Mouse (Mus musculus) lung, adult 2 months (tissue): ENCODE data around the gene Hoxa11.

Experiments used
- CTCF ChIP-seq: fragments of 200-500 bp; IDR thresholded peaks from 2 replicates; pipeline ENCODE4 v1.5.1; 2011; ENCODE audit warnings: mild to moderate bottlenecking, low read length, control low read depth; ENCODE audit not compliant: insufficient read depth
- POLR2A ChIP-seq: fragments of 200-500 bp; IDR thresholded peaks from 2 replicates; pipeline ENCODE4 v1.6.1; 2011; ENCODE audit warnings: low read depth, mild to moderate bottlenecking, control low read depth, low read length, borderline replicate concordance; ENCODE audit errors: extremely low read depth

DNA sequence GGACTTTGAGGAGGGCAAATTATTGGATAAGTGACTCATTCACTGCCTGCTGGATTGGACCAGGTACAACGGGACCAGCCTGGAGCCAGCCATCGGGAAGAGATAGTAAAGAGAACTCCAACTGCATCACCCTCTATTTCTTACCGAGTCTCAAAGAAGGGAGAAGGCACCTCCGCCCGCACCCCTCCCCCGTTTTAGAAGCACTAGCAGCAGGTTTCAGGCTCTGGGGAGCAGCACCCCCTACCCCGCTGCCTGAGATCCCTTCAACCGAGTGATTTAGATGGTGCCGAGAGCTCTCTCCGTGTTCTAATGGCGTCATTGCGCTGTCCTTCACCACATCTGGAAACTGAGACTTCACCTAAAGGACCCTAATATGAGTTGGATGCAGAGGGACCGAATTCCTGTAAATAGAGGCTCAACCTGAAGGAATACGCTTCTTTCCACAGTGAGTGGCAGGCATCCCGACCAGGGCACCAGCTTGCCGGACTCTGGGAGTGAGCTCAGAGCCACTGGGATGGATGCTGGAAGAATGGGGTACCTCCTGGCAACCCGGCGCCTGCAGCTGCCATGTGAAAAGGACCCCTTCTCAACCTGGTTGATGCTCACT is 19.8 kb upstream of the Hoxa11 start:
- TF ChIP-seq POLR2A (no peak), CTCF (no peak)
